Mouse (Mus musculus): ENCODE data around the gene Hoxc6.

DNA sequence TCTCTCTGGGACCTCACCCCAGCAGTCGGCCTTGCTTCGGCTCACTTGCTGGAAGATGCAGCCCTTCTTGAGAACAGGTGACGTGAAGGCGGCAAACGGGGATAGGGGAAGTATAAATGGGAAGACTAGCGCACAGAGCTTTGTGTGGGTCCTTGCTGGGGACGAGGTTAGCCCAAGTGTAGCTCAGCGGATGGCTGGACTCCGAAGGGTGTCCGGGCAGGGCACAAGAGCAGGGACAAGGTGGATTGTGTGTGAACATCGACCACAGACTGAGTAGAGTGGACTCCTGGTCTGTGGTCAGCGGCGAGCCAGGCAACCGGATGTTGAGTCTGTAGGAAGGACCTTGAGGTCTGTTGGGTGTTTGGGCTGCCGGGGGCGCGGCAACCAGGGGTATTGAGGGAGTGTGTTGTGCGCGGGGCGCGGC lies 22.4 kb upstream of the Hoxc6 start:
- TF ChIP-seq MAFK (IDR thresholded peaks at IDR 0.05; ENCODE audit: insufficient read depth, low read depth, low read length) (no peak), ZC3H11A (IDR thresholded peaks at IDR 0.05; ENCODE audit: borderline replicate concordance, low read depth, low read length) (no peak), ZNF384 (IDR thresholded peaks at IDR 0.05; ENCODE audit: low read depth, low read length) (no peak), HCFC1 (IDR thresholded peaks at IDR 0.05; ENCODE audit: borderline replicate concordance, insufficient read depth, low read length) (no peak)

All from ES-E14 (cell line).